Mouse (Mus musculus): ENCODE measurements around the gene Selenoh. TPM values are rescaled to one million over a fixed set of nuclear protein-coding genes. Genes with fewer than 3 reads are reported as not detected.

The Selenoh gene
- total and polyA plus RNA-seq, 3 experiments: 277 to 473 (median 428) TPM

DNA sequence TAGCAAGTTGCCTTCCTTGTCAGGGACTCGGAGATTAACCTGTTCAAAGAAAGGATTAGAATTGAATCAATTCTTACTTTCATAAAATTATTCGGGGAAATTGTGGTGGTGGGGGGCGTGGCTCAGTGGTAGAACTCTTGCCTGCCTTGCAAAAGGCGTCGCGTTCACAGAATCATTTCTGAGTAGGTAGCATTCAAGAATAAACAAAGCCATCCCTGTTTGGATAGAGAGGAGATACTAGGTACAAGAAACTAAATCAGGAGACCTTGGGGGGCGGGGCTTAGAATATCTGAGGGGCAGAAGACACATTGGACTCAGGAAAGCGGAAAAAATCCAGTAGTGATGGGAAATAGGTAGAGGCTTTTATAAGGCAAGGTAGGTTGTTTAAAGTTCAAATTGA, 8.4 kb upstream of the Selenoh start, which contains the start of gene Tmx2:
TSS of gene Tmx2 (minus strand) at position 125 of the 400 bp plus-strand sequence.
- peak within 1 kb of the TSS; percentile 25; the same call in 1 of the 2 replicates for H3K27ac ChIP-seq (ENCODE audit: insufficient read depth, low read depth)
- DNase-seq (ENCODE audit: extremely low read depth): no peak
- H3K36me3 ChIP-seq (replicated peaks in 1 of 2; ENCODE audit: control insufficient read depth in 1 of 2, insufficient read depth in 1 of 2, low read length in 1 of 2): peaks cover 16 to 45% of the 10 kb centered on the region in 2 experiments
- H3K79me2 ChIP-seq (replicated peaks; ENCODE audit: control insufficient read depth, extremely low read depth, insufficient read depth, poor library complexity, severe bottlenecking): peaks cover 27% of the 10 kb centered on the region
- peak within 1 kb of the TSS; percentile 75 for H3K9ac ChIP-seq (ENCODE audit: insufficient read depth, low read depth)
- H3K4me2 ChIP-seq (ENCODE audit: insufficient read depth, low read depth, poor library complexity, severe bottlenecking): peak within 1 kb of the TSS; percentile 87
- H3K9me3 ChIP-seq (replicated peaks; ENCODE audit: low read length): no peaks in the 10 kb centered on the region
- in situ Hi-C loops (cut with MboI; ENCODE audit: low pct_ligation_motif_present, low pct_unique_long_range_greater_than_20kb, low sequenced_read_pairs) (no loop called here), dilution Hi-C loops (cut with MboI; ENCODE audit: extremely low pct_ligation_motif_present, extremely low pct_unique_long_range_greater_than_20kb, low sequenced_read_pairs) (no loop called here)
- no peaks in the 10 kb centered on the region for H3K27me3 ChIP-seq (replicated peaks)
- H3K4me3 ChIP-seq (replicated peaks in 1 of 3; ENCODE audit: low read depth in 2 of 3, low read length in 2 of 3, poor library complexity in 1 of 3): peak within 1 kb of the TSS; percentile 95 to 99 (median 96)
- 0 out of 2 replicates have a peak, but pooled peaks have one; percentile 27 for TF ChIP-seq MXI1 (IDR thresholded peaks at IDR 0.05; ENCODE audit: low read depth, low read length)
- no peak for TF ChIP-seq USF1 (IDR thresholded peaks at IDR 0.05; ENCODE audit: low read depth, low read length)
- peaks cover 0 to 26% of the 10 kb centered on the region in 2 experiments; a peak in 2 of 4 replicates for H3K4me1 ChIP-seq (ENCODE audit: control insufficient read depth in 1 of 2, insufficient read depth in 2 of 2)

- dilution Hi-C loops (cut with MboI; ENCODE audit: extremely low pct_ligation_motif_present, extremely low pct_unique_long_range_greater_than_20kb, low sequenced_read_pairs) (no loop called here), in situ Hi-C loops (cut with MboI; ENCODE audit: low pct_ligation_motif_present, low pct_unique_long_range_greater_than_20kb, low sequenced_read_pairs) (no loop called here)
- peak within 1 kb of the TSS; percentile 95 to 99 (median 96) for H3K4me3 ChIP-seq (replicated peaks in 1 of 3; ENCODE audit: low read depth in 2 of 3, low read length in 2 of 3, poor library complexity in 1 of 3)
- peak within 1 kb of the TSS; percentile 96 for H3K4me2 ChIP-seq (ENCODE audit: insufficient read depth, low read depth, poor library complexity, severe bottlenecking)
- H3K27ac ChIP-seq (ENCODE audit: insufficient read depth, low read depth): peak within 1 kb of the TSS; percentile 64
- H3K9me3 ChIP-seq (replicated peaks; ENCODE audit: low read length): no peaks in the 10 kb centered on the region
- peak within 1 kb of the TSS; percentile 75 for H3K9ac ChIP-seq (ENCODE audit: insufficient read depth, low read depth)
- DNase-seq (ENCODE audit: extremely low read depth): peak; percentile 99
- H3K36me3 ChIP-seq (replicated peaks in 1 of 2; ENCODE audit: control insufficient read depth in 1 of 2, insufficient read depth in 1 of 2, low read length in 1 of 2): peaks cover 20 to 47% of the 10 kb centered on the region in 2 experiments
- H3K79me2 ChIP-seq (replicated peaks; ENCODE audit: control insufficient read depth, extremely low read depth, insufficient read depth, poor library complexity, severe bottlenecking): peaks cover 27% of the 10 kb centered on the region
- H3K4me1 ChIP-seq (ENCODE audit: control insufficient read depth in 1 of 2, insufficient read depth in 2 of 2): peaks cover 0 to 26% of the 10 kb centered on the region in 2 experiments; a peak in 2 of 4 replicates
- no peaks in the 10 kb centered on the region for H3K27me3 ChIP-seq (replicated peaks)
- TF ChIP-seq RCOR1 (conservative IDR thresholded peaks at IDR 0.05; ENCODE audit: low read depth, low read length) (no peak), NRF1 (IDR thresholded peaks at IDR 0.05; ENCODE audit: low read depth, low read length) (peak; percentile 44; the same call in 1 of the 2 replicates), ELF1 (IDR thresholded peaks at IDR 0.05; ENCODE audit: low read depth, low read length) (peak; percentile 94), E2F4 (IDR thresholded peaks at IDR 0.05; ENCODE audit: insufficient replicate concordance, low read depth, low read length) (peak; percentile 50; the same call in 1 of the 2 replicates), ETS1 (conservative IDR thresholded peaks at IDR 0.05; ENCODE audit: low read depth, low read length) (no peak), MAZ (IDR thresholded peaks at IDR 0.05; ENCODE audit: low read depth, low read length) (peak; percentile 92), GABPA (IDR thresholded peaks at IDR 0.05; ENCODE audit: insufficient replicate concordance, low read depth, low read length) (no peak), USF2 (conservative IDR thresholded peaks at IDR 0.05; ENCODE audit: low read depth, low read length) (no peak), KAT2A (IDR thresholded peaks at IDR 0.05; ENCODE audit: insufficient replicate concordance, low read length) (peak; percentile 81; the same call in 1 of the 2 replicates), MXI1 (IDR thresholded peaks at IDR 0.05; ENCODE audit: low read depth, low read length) (peak; percentile 12; the same call in 1 of the 2 replicates), CTCF (conservative IDR thresholded peaks at IDR 0.05 in 1 of 2, IDR thresholded peaks at IDR 0.05 in 1 of 2; ENCODE audit: low read depth in 2 of 2, low read length in 2 of 2) (no peak), ZC3H11A (IDR thresholded peaks at IDR 0.05; ENCODE audit: low read depth, low read length) (no peak), MAX (IDR thresholded peaks at IDR 0.05; ENCODE audit: low read length) (0 out of 2 replicates have a peak, but pooled peaks have one; percentile 1), IRF4 (IDR thresholded peaks at IDR 0.05; ENCODE audit: low read depth, low read length) (peak; percentile 13; the same call in 1 of the 2 replicates), EP300 (IDR thresholded peaks at IDR 0.05; ENCODE audit: low read length) (no peak), CHD1 (IDR thresholded peaks at IDR 0.05; ENCODE audit: low read depth, low read length) (0 out of 2 replicates have a peak, but pooled peaks have one; percentile 2), CHD2 (IDR thresholded peaks at IDR 0.05; ENCODE audit: low read length) (peak; percentile 97), RAD21 (IDR thresholded peaks at IDR 0.05; ENCODE audit: low read depth, low read length) (no peak), SMC3 (IDR thresholded peaks at IDR 0.05; ENCODE audit: low read depth, low read length) (no peak), HCFC1 (IDR thresholded peaks at IDR 0.05; ENCODE audit: low read depth, low read length) (peak; percentile 85), MYC (IDR thresholded peaks at IDR 0.05; ENCODE audit: low read depth, low read length) (no peak), ZMIZ1 (IDR thresholded peaks at IDR 0.05; ENCODE audit: low read depth, low read length) (no peak), SIN3A (IDR thresholded peaks at IDR 0.05; ENCODE audit: low read length) (peak; percentile 53; the same call in 1 of the 2 replicates), USF1 (IDR thresholded peaks at IDR 0.05; ENCODE audit: low read depth, low read length) (no peak), NELFE (IDR thresholded peaks at IDR 0.05; ENCODE audit: low read depth, low read length) (peak; percentile 66; the same call in 1 of the 2 replicates), BHLHE40 (IDR thresholded peaks at IDR 0.05; ENCODE audit: low read depth, low read length) (no peak), PAX5 (IDR thresholded peaks at IDR 0.05; ENCODE audit: low read length) (no peak), JUND (conservative IDR thresholded peaks at IDR 0.05; ENCODE audit: low read depth, low read length) (0 out of 2 replicates have a peak, but pooled peaks have one; percentile 2), ZNF384 (IDR thresholded peaks at IDR 0.05; ENCODE audit: low read depth, low read length) (no peak)
Observed at GRCm38 (mm10) chr2:84677968-84678880, 7.7 kb upstream of the Selenoh start, which contains the start of the genes Gm28635 and Med19. TSS of gene Gm28635 (minus strand) at chr2:84678041. TSS of gene Med19 (plus strand) at chr2:84678402.

Data from CH12.LX (cell line).